Mouse (Mus musculus): ENCODE results near the gene Ralgds.
"Not testable (repeated sequence)": the region's sequence is repeated elsewhere in the genome, so short reads cannot be mapped to it uniquely, and the experiment has no call there.

Gene Ralgds

DNA sequence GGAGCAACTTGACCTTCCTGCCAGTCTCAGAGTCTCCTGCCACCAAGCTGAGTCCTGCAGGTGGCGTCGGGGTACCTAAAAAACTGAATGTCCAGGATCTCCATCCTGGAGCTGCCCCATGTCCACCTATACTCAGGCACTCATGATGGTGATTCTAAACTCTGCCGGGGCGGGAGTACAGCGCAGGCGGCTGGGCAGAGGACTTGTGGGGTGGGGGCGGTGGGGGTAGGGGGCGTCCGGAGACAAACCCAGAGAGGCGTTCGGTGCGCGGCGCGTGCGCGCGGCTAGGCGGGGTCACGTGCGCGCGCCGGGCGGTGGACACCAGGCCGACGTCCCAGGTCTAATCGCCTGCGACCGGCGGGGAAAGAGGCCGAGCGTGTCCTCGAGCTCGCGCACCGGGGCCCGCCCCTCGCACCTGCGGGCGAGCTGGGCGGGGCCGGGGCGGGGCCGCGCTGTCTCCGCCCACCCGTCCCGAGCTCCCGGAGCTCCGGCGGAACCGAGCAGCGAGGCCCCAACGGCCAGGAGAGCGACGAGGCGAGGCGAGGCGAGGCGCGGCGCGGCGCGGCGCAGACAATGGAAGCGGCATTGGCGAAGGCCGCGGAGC lies at the start of gene Ralgds:
Gene Ralgds (plus strand): TSS at position 328 of the 604 bp plus-strand sequence.
- DNase-seq (ENCODE audit: low spot score in 2 of 2) = peak; percentile 45 to 75

GRCm38 (mm10) chr2:28463919-28464318 lies 49.0 kb upstream of the Ralgds start:
- peak in 1 of 2 experiments; percentile 65 for DNase-seq (ENCODE audit: low spot score in 2 of 2)

DNA sequence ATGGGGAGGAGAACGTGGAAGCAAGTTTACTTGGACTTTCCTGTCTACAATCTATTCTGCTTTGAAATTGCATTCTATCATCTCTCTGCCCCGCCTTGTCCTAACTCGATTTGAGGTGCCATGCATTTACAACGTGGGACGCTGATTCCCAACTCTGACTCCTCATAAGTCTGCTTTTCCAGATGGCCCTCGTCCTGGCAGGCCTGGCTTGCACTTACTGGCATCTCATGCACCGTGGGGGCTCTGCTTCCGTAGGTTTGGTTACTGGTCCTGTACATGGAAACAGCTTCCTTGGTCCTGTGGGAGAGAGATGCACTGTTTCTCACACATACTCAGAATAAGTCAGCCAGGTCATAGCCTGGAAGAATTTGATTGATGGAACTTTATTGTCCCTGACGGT lies 48.0 kb upstream of the Ralgds start:
- no peak for DNase-seq (ENCODE audit: low spot score in 2 of 2)

- DNase-seq (ENCODE audit: low spot score in 2 of 2) = peak; percentile 41 to 46
These were observed 46.9 kb upstream of the Ralgds start, which contains the start of gene 1700007K13Rik for GRCm38 (mm10) chr2:28465836-28466518. 1700007K13Rik (minus strand) TSS chr2:28466332.

DNA sequence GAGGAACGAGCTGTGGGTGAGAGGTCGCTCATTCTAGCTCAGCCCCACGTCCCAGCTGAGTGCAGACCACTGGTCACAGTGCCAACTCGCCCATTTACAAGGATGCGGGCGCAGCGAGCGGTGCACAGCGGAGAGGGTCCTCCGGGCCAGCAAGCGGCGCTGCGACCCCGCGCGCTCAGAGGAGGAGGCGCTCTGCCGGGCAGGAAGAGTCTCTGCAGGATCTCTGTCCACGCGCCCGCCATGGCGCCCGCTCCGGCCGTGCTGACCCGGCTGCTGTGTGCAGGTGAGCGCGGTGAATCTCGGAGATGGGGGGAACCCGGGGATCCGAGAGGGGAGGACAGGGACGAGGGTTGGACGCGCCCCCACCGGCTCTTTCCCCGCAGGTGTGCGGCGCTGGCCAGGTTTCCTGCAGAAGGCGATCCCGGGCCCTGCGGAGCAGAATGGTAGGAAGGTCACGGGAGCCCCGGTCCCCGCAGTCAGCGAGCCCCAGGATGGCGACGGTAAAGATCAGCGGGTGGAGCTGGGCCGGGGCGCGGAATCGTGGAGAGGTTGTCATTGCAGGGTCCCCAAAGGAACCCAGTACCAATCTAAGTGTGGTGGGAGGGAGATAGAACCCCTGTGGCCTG lies 45.0 kb upstream of the Ralgds start, which contains the start of gene Mrps2:
Gene Mrps2 (plus strand): TSS at position 207 of the 626 bp plus-strand sequence.
- peak; percentile 76 to 87 for DNase-seq (ENCODE audit: low spot score in 2 of 2)

DNA sequence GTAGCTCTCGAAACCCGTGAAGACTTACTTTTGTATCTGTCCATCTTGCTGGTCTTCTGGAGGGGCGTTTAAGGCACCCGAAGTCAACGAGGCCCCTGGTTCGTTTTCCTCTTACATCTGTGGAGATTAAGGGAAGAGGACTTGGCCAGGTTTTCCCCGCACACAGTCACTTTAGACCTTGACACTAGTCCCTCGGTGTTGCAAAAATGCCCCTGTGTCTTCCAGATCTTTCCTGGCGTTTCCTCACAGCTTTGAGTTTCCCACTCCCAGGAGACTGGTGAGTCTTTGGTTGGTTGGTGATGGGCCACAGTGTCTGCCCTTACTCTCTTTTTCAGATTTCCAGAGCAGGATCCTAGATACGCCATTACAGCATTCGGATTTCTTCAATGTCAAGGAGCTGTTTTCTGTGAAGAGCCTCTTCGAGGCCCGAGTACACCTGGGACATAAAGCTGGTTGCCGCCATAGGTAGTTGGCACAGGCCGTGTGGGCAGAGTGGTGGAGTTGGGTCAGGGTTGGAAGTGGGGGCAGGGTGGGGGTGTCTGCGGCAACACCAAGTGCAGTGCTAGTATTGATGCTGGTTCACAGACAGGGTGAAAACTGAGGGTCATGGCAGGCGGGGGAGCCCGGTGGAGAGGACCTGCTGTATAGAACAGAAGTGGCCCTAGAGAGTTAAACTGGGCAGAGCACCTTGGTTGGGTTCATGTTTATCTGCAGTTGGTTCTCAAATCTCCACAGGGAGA lies 44.3 kb upstream of the Ralgds start:
- peak in 1 of 2 experiments; percentile 21 for DNase-seq (ENCODE audit: low spot score in 2 of 2)

DNA sequence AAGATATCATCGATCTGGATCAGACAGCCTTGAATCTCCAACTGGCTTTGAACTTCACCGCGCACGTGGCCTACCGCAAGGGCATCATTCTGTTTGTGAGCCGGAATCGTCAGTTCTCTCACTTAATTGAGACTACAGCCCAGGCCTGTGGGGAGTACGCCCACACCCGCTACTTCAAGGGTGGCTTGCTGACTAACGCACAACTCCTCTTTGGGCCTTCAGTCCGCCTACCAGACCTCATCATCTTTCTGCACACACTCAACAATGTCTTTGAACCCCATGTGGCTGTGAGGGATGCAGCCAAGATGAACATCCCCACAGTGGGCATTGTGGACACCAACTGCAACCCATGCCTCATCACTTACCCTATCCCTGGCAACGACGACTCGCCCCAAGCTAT lies 43.5 kb upstream of the Ralgds start:
- peak in 1 of 2 experiments; percentile 12 for DNase-seq (ENCODE audit: low spot score in 2 of 2)

DNA sequence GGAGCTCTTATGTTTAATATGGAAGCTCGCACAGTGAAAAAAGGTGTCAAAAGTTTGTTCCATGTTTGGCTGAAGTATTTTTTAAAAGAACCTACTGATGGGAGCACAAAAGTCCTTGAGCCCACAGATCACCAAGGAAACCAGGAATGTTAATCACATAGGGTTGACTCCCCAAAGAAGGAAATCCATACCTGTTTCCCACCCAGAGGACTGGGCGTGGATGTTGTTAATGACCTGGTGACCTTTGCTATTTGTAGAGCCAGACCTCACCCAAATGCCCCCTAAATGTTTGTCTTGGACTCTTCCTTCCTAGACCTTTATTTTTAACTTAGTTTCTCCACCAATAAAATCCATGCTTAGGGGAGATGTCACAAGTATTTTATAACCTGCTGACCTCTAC lies 42.3 kb upstream of the Ralgds start:
- DNase-seq (ENCODE audit: low spot score in 2 of 2) = no peak

GRCm38 (mm10) chr2:28472011-28472410 lies 40.9 kb upstream of the Ralgds start:
- DNase-seq (ENCODE audit: low spot score in 2 of 2) = peak in 1 of 2 experiments; percentile 4

DNA sequence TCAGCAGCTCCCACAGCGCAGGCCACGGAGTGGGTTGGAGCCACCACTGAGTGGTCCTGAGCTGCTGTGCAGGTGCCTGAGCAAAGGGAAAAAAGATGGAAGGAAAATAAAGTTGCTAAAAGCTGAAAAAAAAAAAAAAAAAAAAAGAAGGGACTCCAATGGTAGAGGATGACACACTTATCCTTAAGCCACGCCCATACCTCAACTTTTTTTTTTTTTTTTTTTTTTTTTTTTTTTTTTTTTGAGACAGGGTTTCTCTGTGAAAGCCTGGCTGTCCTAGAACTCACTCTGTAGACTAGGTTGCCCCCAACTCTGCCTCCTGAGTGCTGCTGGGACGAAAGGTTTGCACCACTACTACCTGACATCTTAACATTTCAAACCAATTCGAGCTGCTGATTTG lies 34.9 kb upstream of the Ralgds start:
- DNase-seq (ENCODE audit: low spot score in 2 of 2) = not testable (repeated sequence)

- DNase-seq (ENCODE audit: low spot score in 2 of 2) = no peak
These were observed 33.4 kb upstream of the Ralgds start for GRCm38 (mm10) chr2:28479208-28480204.

GRCm38 (mm10) chr2:28483861-28484260 lies 29.1 kb upstream of the Ralgds start:
- DNase-seq (ENCODE audit: low spot score in 2 of 2) = no peak

- no peak for DNase-seq (ENCODE audit: low spot score in 2 of 2)
These were observed 18.4 kb upstream of the Ralgds start for GRCm38 (mm10) chr2:28494521-28494920.

DNA sequence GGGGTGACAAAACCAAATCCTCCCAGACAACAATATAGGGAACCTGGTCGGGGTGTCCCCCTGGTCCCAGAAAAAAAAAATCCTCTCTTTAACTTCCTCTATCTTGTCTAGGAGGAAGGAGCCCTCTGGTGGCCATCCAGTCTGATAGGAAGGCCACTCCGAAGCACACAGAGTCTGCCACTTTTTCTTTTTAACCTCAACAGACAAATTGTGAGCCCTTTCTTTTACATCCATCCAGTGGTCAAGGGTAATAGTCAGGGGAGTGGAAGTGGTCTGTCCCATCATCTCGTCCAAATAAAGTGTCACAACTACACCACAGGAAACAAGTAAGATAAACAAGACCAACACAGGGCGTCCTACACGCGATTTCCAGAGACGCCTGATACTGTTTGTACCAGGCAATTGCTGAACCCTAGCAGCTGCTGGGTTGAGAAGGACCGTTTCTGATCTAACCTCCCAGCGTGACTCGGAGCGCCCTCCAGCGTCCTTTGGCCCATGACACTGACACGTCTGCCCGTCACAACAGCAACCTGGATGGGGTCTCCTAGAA lies 17.6 kb upstream of the Ralgds start:
- DNase-seq (ENCODE audit: low spot score in 2 of 2) = no peak

DNA sequence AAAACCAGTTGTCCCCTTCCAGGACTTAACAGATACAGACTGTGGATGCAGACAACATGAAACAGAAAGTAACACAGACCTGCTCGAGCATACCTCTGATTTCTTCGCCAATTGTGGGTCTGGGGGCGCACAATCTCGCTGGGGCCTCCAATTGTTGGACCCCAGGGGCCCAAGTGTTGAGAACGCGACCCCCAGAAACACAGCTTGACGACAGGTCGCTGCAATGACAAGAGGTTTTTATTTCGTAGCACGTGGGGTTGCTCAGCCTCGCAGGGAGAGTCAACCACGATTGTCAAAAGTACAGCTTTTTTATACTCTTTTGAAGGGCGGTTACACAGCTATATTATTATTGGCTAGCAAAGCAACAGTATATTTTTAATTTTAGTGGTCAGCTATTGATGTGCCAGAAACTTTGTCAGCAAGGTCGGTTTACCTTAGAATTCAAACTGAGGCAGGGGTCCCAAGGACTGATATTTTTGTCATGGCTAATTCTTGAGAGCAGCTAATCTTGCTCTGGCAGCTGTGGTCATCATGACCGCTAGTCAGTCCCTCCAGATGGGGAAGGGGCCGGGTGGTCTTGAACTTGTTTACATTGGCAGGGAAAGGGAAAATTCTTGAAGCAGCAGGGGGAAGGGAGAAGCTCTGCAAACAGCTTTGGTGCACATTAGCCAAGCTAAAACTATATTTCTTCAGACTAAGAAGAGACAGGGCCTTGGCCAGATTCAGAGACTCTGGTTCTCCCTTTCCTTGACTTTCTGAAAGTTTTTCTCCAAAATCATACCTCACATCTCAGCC lies 16.9 kb upstream of the Ralgds start:
- DNase-seq (ENCODE audit: low spot score in 2 of 2) = no peak

GRCm38 (mm10) chr2:28496671-28497070 lies 16.3 kb upstream of the Ralgds start, which contains the start of gene Gbgt1:
Gbgt1 (plus strand) TSS chr2:28496891.
- no peak for DNase-seq (ENCODE audit: low spot score in 2 of 2)

DNA sequence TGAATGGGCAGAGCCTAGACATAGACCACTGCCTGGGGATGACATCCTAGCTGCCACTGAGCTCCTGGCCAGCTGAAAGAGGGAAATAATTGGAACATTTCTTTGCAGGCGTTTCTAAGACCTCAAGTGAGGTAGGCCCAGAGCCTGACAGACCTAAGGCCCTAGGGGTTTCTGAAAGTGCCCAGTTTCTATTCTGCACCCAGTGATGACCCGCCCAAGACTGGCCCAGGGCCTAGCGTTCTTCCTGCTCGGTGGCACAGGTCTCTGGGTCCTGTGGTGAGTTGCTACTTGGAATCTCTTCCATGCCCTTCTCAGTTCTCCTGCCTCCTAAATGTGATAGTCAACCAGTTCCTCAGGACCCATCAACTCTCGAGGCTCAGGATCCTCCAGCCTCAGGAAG lies 15.4 kb upstream of the Ralgds start:
- no peak for DNase-seq (ENCODE audit: low spot score in 2 of 2)

DNA sequence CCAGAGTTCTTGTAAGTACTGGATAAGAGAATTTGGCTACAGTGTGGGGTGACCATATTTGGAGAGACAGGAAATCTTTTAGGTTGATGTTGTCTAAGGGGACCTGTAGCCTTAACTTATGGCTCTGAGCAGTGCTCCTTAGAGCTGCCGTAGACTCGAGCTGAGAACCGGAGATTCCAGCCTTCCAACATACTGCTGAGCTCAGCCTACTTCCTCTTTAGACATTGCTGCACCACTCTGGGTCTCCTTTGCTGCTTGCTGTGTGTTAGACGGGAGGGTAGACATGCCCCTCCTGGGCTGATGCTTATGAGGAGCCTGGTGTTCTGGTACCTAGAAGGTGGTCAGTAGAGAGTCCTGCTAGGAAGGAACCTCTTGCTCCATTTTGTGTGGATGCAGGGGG lies 14.5 kb upstream of the Ralgds start:
- DNase-seq (ENCODE audit: low spot score in 2 of 2) = no peak

GRCm38 (mm10) chr2:28502987-28503386 lies 9.9 kb upstream of the Ralgds start:
- no peak for DNase-seq (ENCODE audit: low spot score in 2 of 2)

- no peak for DNase-seq (ENCODE audit: low spot score in 2 of 2)
These were observed 8.2 kb upstream of the Ralgds start for GRCm38 (mm10) chr2:28504676-28505075.
